Mouse (Mus musculus): ENCODE measurements around the gene Dnajc8. TPM values are rescaled to one million over a fixed set of nuclear protein-coding genes. Genes with fewer than 3 reads are reported as not detected.
A peak's percentile ranks its signal among the peaks of the same experiment; 100 is the strongest.

Gene Dnajc8
- total RNA-seq (2021) = 10 to 100 TPM; 83.6 to 83.7 TPM

DNA sequence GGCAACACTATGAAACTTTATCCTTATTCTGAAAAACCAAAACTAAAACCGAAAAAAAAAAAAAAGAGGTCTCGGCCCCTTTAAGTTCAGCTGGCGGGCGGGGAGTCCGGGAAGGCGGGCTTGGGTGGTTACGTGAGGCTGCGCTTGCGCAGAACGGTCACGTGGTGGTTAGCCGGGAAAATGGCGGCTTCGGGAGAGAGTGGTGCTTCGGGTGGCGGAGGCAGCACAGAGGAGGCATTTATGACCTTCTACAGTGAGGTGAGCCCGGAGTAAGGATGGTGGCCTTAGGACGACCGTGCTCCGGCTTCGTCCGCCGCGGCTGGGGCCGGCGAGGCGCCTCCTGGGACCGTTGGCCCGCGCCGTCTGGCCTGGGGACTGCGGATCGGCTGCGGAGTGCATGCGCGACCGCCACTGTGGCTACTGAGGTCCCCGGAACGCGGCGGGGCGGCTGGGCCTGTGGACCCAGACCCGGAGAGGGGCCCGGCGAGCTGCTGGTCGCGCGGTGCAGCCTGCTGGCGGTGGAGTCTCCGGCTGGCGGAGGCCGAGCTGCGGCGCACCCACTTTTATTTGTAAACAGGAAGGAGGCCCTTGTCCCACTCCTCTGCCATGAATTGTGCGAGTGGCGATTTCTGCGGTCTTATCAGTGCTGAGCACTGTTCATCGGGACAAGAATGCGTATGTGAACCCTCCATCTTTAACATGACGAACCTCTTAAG lies at the start of gene Dnajc8:
Gene Dnajc8, plus strand, starts transcription at position 145 of the 716 bp plus-strand sequence.
- intact Hi-C loops (cut with DNase I) = no loop called here
- DNase-seq = peak; percentile 96

DNA sequence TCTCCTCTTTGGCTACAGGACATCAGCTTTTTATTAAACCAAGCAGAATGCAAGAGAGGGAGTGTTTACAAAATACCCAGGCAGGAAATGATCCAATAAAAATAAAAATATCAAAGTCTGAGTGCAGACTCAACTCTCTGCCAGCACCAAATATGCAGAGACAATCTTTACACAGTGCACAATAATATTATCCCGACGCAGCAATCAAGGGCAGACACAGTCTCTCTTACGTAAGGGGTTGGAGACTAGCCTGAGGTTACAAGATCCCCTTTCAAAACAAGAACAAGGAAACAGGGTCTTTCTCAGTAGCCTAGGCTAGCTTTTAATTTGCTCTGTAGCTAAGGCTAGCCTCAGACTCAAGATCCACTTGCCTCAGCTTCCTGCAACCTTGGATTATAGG lies 46.8 kb upstream of the Dnajc8 start:
- DNase-seq = no peak
- intact Hi-C loops (cut with DNase I) = no loop called here

DNA sequence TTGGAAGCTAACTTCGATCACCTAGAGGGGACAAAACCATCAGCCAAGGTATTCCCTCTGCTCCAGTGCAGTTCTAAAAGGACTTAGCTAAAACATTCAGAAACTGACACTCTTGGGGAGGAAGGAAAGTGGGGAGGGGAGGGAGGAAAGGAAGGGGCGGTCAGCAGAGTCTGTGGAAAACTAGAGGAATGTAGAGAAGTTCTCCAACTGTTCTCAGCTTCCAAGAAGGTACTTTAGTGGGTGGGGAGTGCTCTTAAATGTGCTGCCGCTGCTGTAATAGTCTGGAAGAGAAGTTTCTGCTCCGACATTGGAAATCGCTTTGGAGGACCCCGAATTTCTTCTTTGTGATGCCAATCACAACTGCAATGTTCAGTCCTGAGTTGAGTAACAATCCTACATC lies 46.4 kb upstream of the Dnajc8 start:
- DNase-seq = no peak
- intact Hi-C loops (cut with DNase I) = no loop called here

DNA sequence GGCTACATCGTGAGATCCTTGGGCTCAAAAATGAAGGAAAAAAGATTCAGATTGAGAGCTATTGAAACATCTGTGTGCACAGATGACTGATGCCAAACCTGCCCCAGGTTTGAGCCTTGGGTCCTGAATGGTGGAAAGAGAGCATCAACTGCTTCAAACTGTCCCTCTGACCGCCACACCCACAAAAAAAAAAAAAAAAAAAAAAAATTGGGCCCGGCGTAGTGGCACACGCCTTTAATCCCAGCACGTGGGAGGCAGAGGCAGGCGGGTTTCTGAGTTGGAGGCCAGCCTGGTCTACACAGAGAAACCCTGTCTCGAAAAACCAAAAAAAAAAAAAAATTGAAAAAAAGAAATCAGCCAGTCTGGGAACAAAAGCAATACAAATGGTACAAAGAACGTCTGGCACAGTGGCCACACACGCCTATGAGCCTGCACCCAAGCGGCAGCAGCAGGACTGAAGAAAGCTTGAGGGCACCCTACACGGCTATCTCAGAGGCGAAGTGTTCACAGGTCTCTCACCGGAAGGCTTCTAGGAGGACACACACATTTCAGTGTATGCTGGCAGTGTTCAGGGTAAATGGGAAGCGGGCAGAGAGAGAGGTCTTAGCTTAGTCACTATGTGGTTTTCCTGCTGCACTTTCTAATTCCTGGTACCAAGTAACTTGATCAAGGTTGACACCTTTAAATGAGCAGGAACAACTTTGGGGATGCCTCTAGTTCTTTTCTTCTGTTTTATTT lies 44.9 kb upstream of the Dnajc8 start:
- no peak for DNase-seq
- intact Hi-C loops (cut with DNase I) = no loop called here

DNA sequence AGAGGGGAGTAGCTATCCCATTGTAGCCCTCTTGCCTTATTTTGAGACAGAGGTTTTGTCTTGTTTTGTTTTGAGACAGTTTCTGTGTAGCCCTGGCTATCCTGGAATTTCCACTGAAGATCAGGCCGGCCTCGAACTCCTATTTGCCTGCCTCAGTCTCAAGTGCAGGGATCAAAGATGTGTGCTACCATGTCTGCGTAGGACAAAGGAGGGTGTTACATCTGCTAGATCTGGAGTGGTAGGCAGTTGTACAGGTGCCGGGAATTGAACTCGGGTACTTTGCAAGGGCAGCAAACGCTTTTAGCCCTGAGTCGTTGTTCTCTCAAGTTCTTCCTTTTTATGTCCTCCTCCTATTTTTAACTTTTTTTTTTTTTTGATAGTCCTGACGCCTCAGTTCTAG lies 44.3 kb upstream of the Dnajc8 start:
- DNase-seq = no peak
- intact Hi-C loops (cut with DNase I) = no loop called here

DNA sequence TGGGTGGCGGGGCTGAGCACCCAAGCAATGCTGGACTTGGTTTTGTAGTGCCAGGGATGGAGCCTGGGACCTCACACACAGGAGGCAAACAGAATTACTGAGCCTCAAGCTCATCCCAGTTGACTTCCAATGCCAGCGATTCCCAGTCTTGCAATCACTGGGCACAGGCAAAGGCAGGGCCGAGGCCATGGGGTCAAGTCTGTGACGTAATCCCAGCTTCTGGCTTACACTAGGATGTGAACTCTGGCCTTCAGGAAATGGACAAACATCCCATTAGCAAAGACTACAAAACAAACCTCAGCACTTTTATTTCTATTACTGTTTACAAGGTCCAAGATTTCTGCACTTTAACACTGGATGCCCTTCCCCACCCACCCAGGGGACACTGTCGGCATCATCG lies 43.6 kb upstream of the Dnajc8 start:
- no peak for DNase-seq

DNA sequence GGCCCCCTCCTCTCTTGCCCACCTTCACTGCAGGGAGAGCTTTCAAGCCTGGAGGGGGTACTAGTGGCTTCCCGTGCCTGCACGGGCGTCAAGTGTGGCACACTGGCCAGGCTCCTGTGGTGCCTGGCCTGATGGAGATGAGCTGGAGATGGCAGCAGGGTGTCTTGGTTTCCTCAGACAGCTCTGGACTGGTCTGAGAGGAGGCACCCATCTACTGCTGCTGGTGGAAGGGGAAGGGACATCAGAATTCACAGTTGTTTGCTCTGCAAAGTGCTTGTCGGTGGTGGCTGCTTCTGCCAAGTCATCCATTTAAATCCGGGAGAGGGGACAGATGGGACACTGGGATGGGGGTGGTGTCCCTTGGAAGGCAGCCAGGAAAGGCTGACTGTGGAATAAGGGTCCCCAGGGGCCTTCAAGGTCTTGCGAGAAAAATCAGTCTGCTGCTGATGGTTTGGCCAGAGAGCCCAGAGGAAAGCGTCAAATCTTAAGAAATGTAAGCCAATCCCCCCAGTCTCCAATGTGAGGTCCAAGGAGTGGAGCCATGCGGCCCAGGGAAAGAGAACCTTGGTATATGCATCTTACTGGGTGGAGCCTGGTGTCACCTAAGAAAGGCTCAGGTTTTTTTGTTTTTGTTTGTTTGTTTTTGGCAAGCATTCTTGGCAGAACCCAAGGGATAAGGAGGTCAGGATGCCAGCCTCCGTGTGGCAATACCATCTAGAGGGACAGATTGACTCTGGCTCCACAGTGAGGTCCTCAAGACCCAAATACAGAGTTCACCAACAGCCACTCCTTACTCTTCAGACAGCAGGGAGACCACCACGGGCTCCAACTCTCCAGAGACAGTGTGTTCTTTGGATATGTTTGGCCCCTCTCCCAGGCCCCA lies 42.9 kb upstream of the Dnajc8 start:
- peak; percentile 95 for DNase-seq
- intact Hi-C loops (cut with DNase I) = no loop called here

More for the DNA sequence above, 43.6 kb upstream of the Dnajc8 start:
- intact Hi-C loops (cut with DNase I) = no loop called here

DNA sequence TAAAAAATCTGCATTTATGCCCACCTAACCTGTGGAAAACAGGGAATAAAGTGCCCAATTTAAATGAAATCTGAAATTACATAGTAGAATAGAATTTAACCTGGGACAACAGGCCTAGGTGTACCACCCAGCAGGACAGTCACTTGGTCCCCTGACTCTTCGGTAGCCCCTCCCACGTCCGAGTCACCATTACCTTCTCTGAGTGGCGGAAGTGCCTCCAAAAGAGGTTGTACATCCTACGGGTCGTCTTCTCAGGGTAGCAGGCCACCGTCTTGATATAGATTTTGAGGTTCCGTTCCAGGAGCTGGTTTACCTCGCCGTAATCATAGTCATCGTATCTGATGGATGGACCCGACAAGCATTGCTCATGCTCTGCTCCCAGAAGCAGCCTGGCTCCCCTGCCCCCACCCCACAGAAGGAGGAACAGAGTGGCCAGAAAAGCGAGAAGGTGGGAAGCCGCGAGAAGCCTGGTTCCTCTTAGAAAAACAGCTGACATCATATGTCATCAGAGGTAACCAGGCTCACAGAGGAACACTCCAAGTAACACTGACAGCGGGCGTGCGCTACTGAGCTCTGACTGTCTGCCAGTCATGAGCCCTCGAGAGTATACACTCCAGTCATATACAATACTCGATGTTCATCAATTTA lies 41.0 kb upstream of the Dnajc8 start:
- DNase-seq = no peak
- intact Hi-C loops (cut with DNase I) = no loop called here

DNA sequence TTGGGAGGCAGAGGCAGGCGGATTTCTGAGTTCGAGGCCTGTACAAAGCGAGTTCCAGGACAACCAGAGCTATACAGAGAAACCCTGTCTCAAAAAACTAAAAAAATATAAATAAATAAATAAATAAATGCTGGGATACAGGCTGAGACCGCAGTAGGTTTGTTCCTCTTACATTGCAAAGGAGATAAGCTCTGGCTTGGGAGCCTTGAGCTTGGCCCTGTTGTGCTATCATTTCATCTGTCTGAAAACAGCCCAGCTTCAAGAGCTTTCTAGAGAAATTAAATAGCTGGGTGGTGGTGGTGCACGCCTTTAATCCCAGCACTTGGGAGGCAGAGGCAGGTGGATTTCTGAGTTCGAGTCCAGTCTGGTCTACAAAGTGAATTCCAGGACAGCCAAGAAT lies 33.7 kb upstream of the Dnajc8 start:
- intact Hi-C loops (cut with DNase I) = no loop called here
- DNase-seq = no peak

DNA sequence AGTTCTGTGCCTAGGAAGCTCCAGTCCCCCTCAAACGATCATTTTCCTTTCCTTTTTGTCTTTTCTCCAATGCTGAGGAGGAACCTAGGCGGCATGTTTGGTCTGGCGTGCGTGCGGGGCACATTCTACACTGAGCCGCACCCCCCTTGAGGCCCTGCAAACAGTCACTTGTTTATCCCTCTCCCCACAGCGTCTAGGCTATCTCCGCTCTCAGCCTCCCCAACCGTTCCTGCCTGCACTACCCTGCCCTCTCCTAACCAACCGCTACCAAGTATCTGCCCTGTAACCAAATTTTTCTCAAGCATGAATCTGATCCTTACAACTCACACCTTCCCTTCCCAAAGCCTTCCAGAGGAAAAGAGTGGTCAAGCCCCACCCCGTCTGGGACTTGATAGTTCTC lies 32.0 kb upstream of the Dnajc8 start:
- intact Hi-C loops (cut with DNase I) = no loop called here
- DNase-seq = no peak

DNA sequence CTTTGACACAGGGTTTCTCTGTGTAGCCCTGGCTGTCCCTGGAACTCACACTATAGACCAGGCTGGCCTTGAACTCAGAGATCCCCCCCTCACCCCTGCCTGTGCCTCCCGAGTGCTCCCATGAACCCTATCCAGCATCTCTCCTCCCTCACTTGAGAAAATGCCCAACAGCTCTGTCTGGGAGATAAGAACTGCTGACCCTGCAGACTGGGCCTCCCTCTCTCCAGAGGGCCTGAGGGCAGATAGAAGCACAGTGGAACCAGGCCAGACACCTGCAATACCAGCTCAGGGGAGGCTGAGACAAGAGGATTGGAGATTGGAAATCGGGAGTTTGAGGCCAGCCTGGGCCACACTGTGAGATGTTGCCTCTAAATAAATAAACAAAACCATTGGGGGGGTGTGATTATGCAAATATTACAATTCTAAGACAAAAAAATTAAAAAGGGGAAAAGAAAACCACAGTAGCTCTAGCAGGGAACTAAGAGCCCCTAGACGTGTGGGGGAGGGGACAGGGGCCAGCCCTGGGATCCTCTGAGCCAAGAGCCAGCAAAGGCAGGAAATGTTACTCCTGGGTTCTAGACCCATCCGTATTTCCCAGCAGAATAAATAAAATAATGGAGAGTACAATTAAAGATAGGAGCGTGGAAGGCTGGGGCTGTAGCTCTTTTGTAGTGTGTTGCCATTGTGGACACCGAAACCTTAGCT lies 30.2 kb upstream of the Dnajc8 start:
- intact Hi-C loops (cut with DNase I) = no loop called here
- no peak for DNase-seq

DNA sequence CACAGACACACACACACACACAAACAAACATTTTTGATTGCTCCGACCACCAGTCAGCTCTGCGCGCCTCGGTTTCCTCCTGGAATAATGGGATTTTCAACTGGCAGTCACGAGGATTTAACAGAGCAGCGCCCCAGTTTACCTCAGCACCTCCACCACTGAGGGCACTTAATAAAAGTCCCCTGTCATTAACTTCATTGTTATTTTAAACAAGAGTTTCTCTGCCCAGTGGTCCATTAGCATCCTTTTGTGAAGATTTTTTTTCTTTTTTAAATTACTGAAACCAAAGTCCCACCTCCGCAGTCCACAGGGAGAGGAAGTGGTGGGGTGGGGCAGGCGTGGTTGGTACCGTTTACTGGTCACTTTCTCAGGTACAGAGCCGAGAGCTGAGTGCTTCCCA lies 29.6 kb upstream of the Dnajc8 start:
- intact Hi-C loops (cut with DNase I) = no loop called here
- no peak for DNase-seq

DNA sequence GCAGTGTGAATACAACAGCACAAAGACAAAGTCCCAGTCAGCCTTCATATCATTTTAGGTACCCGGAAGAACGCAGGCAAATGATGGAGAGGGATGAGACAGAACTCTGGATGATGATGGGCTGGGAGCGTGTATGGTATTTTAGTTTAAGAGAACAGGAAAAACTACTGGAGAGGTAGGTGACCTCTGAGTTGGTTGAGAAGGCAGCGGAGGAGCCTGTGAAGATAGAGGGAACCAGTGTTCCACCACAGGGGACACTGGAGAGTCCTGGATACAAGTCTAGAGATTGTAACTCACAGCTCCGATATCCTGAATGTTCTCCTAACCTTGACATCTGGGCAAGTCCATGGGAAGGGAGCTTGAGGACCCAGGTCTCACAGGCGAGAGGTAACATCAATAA lies 29.1 kb upstream of the Dnajc8 start:
- intact Hi-C loops (cut with DNase I) = no loop called here
- DNase-seq = no peak

DNA sequence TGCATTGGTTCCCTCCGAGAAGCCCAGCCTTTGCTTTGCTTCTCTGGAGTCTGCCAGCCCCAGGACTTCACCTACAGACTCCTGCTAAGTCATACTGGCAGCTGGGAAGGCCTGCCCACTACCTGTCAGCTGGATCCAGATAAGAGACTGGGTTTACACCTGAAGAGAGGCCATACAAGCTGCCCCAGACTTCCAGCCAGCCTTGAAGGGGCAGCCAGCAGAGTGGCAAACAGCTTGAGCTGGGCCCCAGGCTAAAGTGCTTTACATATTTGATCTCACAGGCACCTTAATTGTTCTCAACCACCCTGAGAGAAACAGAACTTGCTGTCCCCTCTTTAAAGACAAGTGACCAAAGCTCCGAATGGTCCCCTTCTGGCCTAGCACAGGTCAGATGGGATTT lies 28.1 kb upstream of the Dnajc8 start:
- no peak for DNase-seq
- intact Hi-C loops (cut with DNase I) = no loop called here

DNA sequence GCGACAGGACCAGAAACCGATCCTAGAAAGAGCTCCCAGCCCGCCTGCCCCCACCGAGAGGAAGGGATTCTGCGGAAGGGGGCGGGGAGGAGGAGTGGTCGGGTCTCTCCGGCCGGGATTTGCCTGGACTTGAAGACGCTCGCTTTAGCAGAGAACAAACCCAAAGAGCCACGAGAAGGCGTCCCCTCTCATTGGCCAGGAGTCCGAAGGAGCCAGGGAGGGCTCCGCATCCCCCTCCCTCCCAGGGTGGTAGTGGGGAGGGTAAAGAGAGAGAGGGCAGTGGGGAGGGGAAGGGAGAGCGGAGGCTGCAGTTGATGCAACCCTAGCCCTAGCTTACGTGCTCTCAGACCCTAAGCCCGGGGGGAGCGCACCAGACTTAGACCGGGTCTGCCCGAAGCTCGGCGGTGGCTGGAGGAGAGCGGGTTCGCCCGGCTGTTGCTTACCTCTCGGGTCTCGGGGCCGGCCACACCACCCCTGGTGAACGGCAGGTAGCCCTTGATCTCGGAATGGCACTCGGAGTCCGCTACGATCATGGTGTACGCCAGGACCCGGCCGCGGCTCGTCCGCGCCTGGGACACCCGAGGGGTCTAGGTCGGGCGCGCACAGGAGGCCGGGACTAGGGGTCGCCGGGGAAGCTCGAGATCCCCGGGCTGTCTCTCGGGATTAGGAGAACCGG lies 25.6 kb upstream of the Dnajc8 start:
- DNase-seq = peak; percentile 84
- intact Hi-C loops (cut with DNase I) = loop anchor here (5.0 kb wide), 1 partner anchor 47 kb away; the partner anchor contains the start of gene Med18

DNA sequence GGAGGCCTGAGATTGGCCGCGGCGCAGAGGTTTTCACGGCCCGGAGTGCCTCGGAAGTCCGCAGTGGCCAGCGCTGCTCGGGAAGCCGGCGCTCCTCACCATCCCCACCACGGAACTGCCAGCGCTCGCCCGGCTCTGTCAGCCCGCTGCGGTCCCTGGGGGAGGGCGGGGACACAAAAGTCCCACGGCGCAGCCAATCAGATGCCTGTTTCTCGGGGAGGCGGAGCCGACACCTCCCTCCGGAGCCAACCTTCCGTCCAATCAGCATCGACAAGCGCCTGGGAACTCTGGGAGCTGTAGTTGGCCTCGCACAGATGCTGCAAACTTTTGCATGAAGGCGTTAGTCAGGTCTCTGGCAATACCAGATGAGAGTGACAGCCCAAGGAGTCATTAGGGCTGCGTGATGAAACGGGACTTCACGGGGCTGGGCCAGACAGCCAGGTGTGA lies 25.0 kb upstream of the Dnajc8 start, which contains the start of gene Sesn2:
Gene Sesn2, minus strand, starts transcription at position 150 of the 447 bp plus-strand sequence.
- DNase-seq = peak; percentile 99
- intact Hi-C loops (cut with DNase I) = loop anchor here (5.0 kb wide), 1 partner anchor 48 kb away; the partner anchor contains the start of gene Med18

DNA sequence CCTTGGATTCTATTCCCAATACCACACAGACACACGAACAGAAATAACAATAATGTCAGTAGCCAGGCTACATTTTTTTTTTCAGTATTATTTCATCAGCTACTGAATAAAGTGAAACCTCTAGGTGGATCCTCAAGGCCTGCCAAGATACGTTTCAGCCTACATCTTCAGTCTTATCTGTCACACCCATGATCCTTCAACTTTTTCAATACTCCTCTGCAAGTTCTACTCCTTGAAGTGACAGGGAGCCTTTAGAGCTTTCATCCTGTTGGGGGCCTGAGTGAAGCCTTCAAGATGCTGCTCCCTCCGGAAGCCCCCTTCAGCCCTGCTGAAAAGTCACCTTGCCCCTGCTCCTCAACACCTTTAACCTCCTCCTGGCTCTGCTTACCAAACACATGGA lies 23.3 kb upstream of the Dnajc8 start:
- intact Hi-C loops (cut with DNase I) = loop anchor here (5.0 kb wide), 1 partner anchor 50 kb away; the partner anchor contains the start of gene Med18
- no peak for DNase-seq

DNA sequence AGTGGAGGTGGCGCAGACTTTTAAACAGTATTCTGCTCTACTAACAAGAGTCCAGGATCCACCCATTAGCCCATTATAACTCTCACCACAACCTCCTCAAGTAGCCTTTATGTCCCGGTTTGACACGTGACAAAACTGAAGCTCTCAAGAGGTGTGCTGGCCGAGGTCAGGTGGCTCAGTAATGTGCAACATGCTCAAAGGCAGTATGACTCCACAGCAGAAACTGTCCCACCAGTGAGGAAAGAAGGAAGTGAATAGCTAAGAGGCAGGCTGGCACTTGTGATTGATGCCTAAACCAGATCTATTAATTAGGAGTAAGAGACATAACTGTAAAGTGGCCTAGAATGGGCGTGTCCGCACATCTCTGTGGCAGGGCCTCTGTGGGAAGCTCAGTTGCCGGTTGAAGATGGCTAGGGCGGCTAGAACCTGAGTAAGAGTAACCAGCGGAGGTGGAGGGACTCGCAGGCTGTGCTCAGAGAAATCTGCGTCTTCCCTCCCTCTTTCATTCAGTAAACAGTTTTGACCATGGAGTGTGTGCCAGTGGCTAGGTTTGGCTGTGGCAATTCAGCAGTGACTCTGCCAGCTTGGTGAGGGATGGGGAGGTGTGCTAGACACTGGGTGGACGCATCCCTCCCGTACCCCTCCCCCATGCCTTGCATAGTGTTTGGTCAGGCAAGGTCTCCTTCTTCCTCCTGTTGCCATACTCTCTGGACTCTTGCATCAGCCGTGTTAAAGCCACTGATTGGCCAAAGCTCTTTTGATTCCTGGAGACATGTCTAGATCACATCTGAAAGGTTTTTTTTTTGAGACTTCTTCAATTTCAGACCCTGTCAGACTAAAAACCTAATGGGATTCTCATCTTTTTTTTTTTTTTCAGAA lies 21.7 kb upstream of the Dnajc8 start:
- no peak for DNase-seq
- intact Hi-C loops (cut with DNase I) = loop anchor here (5.0 kb wide), 1 partner anchor 51 kb away; the partner anchor contains the start of gene Med18
